Mouse (Mus musculus) embryonic stem cell, embryonic (primary cell): Measurements from ENCODE around the gene Sgpp1.

Experiments used
- CTCF ChIA-PET, 4 experiments: fragments of 300-600 bp in 2 of 4; fragments of 350-600 bp in 2 of 4; sonication (Branson Sonifier 250); formaldehyde crosslinking; loops; one replicate each; lab custom pipeline; 2022; ENCODE audit warnings: inconsistent platforms in 2 of 4; lab: Charles Lee
- POLR2A ChIA-PET, 4 experiments: fragments of 300-600 bp in 2 of 4; fragments of 350-600 bp in 2 of 4; sonication (Branson Sonifier 250); formaldehyde crosslinking; loops; one replicate each; lab custom pipeline; 2022; ENCODE audit warnings: antibody characterized with exemption in 4 of 4, inconsistent platforms in 1 of 4; lab: Charles Lee

The Sgpp1 gene

GRCm38 (mm10) chr12:75672630-75673029 lies 62.9 kb downstream of the Sgpp1 start:
- ChIA-PET POLR2A (interaction anchor here in 3 of 4 experiments (0.5 to 2.2 kb wide), 4 partner anchors 11 to 495 kb away, joined by 3 to 10 read pairs (median 4); partner anchors contain the start of gene Kcnh5 (in 1 of the 3)), CTCF (no interaction called here)

- ChIA-PET POLR2A (interaction anchor here in 2 of 4 experiments (0.7 to 5.2 kb wide), 19 partner anchors 8 to 151 kb away, joined by 3 to 58 read pairs (median 4); partner anchors contain the start of genes Ppp2r5e (in 1 of the 2) and Sgpp1 (in 1 of the 2)), CTCF (interaction anchor here in 3 of 4 experiments (0.6 to 1.2 kb wide), 7 partner anchors 8 to 357 kb away, joined by 3 to 8 read pairs (median 4); no protein-coding TSS in a partner anchor)
Measured at GRCm38 (mm10) chr12:75671759-75672315, 63.7 kb downstream of the Sgpp1 start.

DNA sequence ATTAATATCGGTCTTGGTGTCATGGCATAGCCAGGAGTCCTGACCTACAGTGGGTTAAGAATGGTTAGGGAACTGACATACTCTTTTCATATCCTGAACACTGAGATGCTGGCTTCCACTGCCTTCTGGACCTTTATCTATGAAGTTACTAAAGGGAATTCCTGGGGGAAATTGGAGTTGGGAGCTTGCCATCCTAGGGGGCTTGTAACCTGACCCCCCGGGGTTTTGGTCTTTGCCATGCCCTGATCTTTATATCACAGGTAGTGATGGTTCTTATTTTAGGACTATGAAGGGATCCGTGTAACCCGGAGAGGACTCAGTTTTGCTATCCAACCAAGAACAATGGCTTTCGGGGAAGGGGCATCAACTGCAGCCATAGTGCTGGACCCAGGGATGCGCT lies 64.9 kb downstream of the Sgpp1 start:
- ChIA-PET CTCF (interaction anchor here in 2 of 4 experiments (0.6 to 2.3 kb wide), 2 partner anchors 22 to 28 kb away, joined by 3 to 13 read pairs; no protein-coding TSS in a partner anchor), POLR2A (interaction anchor here in 3 of 4 experiments (0.7 to 5.2 kb wide), 37 partner anchors 10 to 1764 kb away, joined by 3 to 58 read pairs (median 8); partner anchors contain the start of genes Ppp2r5e (in 2 of the 3) and Sgpp1 (in 2 of the 3))

GRCm38 (mm10) chr12:75669258-75670106 lies 66.0 kb downstream of the Sgpp1 start, which contains the start of gene Wdr89:
Gene Wdr89, minus strand, starts transcription at chr12:75669537.
- ChIA-PET CTCF (interaction anchor here (0.6 to 2.3 kb wide), 14 partner anchors 18 to 527 kb away, joined by 3 to 13 read pairs (median 4); partner anchors contain the start of gene Ppp2r5e (in 1 of the 4)), POLR2A (interaction anchor here in 3 of 4 experiments (0.6 to 5.2 kb wide), 117 partner anchors 8 to 1762 kb away, joined by 3 to 58 read pairs (median 4); partner anchors contain the start of genes Ppp2r5e (in 3 of the 3), Sgpp1 (in 3 of the 3), Akap5 (in 1 of the 3) and Fut8 (in 1 of the 3))

GRCm38 (mm10) chr12:75668916-75669257 lies 66.6 kb downstream of the Sgpp1 start:
- POLR2A ChIA-PET = interaction anchor here in 3 of 4 experiments (0.6 to 5.2 kb wide), 64 partner anchors 8 to 1569 kb away, joined by 3 to 58 read pairs (median 5); partner anchors contain the start of genes Ppp2r5e (in 3 of the 3), Sgpp1 (in 3 of the 3), Fut8 (in 1 of the 3) and Hspa2 (in 1 of the 3)
- CTCF ChIA-PET = interaction anchor here in 2 of 4 experiments (0.6 to 2.3 kb wide), 9 partner anchors 17 to 528 kb away, joined by 3 to 13 read pairs (median 4); no protein-coding TSS in a partner anchor

DNA sequence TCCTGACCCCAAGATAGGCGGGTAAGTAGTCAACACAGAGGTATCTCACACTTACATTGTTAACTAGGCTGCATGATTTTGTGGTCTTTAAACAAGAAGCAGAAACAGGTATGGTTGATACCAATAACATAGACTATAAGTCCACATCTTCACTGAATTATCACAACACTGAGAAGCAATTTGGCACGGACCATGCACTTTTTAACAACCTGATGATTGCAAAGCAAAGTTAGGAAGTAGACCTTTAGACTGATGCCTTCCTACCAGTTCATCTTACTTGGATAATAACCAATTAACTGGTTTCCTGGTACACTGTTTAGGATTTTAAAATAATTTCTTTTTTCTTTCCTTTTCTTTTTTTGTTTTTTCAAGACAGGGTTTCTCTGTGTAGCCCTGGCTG lies 67.3 kb downstream of the Sgpp1 start:
- CTCF ChIA-PET = interaction anchor here in 2 of 4 experiments (1.5 to 2.3 kb wide), 2 partner anchors 18 to 19 kb away, joined by 4 to 13 read pairs; no protein-coding TSS in a partner anchor
- POLR2A ChIA-PET = interaction anchor here in 3 of 4 experiments (0.6 to 5.2 kb wide), 22 partner anchors 9 to 978 kb away, joined by 3 to 58 read pairs (median 6); partner anchors contain the start of gene Sgpp1 (in 1 of the 3)

DNA sequence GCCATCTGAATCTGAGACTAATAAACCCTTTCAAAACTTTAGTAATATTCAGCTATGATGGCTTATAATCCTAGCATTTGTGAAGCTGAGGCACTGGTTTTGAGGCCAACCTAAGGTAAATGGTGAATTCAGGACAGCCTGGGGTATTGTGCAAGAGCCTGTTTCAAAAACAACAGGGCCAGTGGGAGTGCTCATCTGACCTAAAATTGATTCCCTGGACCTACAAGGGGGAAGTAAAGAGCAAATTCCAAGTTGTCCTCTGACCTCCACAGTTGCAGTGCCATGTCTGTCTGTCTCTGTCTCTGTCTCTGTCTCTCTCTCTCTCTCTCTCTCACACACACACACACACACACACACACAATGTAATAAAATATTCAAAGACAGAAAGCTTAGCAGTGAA lies 68.6 kb downstream of the Sgpp1 start:
- ChIA-PET CTCF (interaction anchor here in 1 of 4 experiments (0.7 kb wide), 1 partner anchor 18 kb away, joined by 3 read pairs; no protein-coding TSS in a partner anchor), POLR2A (interaction anchor here in 2 of 4 experiments (1.2 to 1.7 kb wide), 5 partner anchors 13 to 92 kb away, joined by 3 to 4 read pairs (median 3); no protein-coding TSS in a partner anchor)

DNA sequence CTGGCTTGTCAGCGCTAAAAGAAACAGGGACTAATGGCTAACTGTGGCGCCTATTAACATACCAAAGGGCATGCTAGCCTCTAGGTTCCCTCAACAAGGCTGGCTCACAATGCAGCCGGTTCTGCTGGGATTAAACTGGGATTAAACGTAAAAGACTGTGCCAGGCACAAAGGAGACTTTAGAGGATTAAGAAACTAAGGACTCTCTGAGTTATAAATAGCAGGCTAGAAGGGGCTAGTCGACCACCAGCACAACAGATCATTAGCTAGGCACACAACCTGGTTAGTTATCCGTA lies 71.1 kb downstream of the Sgpp1 start:
- ChIA-PET POLR2A (interaction anchor here in 2 of 4 experiments (0.8 to 2.0 kb wide), 4 partner anchors 16 to 71 kb away, joined by 3 to 5 read pairs (median 4); partner anchors contain the start of genes Ppp2r5e (in 2 of the 2) and Sgpp1 (in 1 of the 2)), CTCF (no interaction called here)
